In the genomic region with DNA sequence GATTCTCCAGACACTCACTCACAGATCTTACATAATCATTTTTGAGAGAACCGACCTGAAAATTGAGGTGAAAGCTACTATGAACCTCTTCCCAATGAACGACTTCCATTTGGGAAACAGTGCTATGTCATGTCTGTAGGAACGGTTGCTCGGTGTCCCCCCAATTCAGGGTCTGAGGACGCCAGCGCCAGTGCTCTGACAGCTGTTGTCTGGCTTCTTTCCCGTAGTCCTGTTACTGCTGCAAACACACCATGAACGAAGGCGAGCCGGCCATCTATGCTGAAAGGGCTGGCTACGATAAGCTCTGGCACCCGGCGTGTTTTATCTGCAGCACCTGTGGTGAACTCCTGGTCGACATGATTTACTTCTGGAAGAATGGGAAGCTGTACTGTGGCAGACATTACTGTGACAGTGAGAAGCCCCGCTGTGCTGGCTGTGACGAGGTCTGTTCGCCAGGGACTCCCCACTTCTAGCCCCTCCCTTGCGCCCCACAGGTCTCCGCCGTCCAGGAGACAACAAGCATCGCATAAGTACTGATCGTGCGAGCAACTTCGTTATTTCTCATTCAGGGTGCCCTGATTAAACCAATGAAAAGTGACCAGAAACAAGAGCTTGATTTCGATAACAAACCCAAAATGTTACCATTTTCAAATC, we compare ENCODE assay signal across 25 mouse cellular contexts. TPM values are rescaled to one million over a fixed set of nuclear protein-coding genes. Genes with fewer than 3 reads are reported as not detected.
DNase-seq lines count a peak whose midpoint lies in the region; ATAC-seq lines count a peak whose summit lies in the region.
"Had no signal": no experiment of that assay in that cellular context is flagged by ENCODE, and none has a peak within 500 bp of the region (broad histone marks: within the 10 kb centered on the region; RNA-seq: fewer than 3 reads in every experiment).

No protein-coding gene starts in this region.

- H3K4me2 ChIP-seq in heart, embryonic 16.5 days (ENCODE audit: low read depth, low read length) = 0 out of 2 replicates have a peak overlapping the region, but pooled peaks have one; percentile 11
- no peak overlapping the region for H3K4me2 ChIP-seq in neural tube, embryonic 14.5 days (ENCODE audit: low read depth, low read length)
- H3K4me2 ChIP-seq: heart, embryonic 13.5 days; hindbrain, embryonic 13.5 days; liver, embryonic 12.5 days; midbrain, embryonic 12.5 days; stomach, embryonic 15.5 days had no signal

- intact Hi-C loops in heart, postnatal 10 days (cut with DNase I) = loop anchor here (10.0 kb wide), 1 partner anchor 365 kb away; the partner anchor contains the start of gene Met

- no peaks in the 10 kb centered on the region for H3K4me1 ChIP-seq in heart, embryonic 16.5 days (ENCODE audit: control insufficient read depth, insufficient read depth, low read length)
- no peaks in the 10 kb centered on the region for H3K4me1 ChIP-seq in neural tube, embryonic 14.5 days (ENCODE audit: control insufficient read depth, insufficient read depth, low read length)
- H3K4me1 ChIP-seq: heart, embryonic 13.5 days; hindbrain, embryonic 13.5 days; liver, embryonic 12.5 days; megakaryocyte, embryonic 14.5 days; midbrain, embryonic 12.5 days; stomach, embryonic 15.5 days had no signal

- DNase-seq in cerebellum, postnatal 10 days = peak; percentile 13 to 19
- DNase-seq in cerebellum, adult 11 months = no peak
- DNase-seq in heart, postnatal 10 days = no peak
- peak; percentile 11 for DNase-seq in ES-CJ7 (ENCODE audit: low read depth, low spot score)
- no peak for DNase-seq in thymus, postnatal 4 days
- DNase-seq: adrenal gland, postnatal 25 days; cerebellum, adult 9-11 months; gastrocnemius, postnatal 36 days; kidney, adult 11 months; kidney, postnatal 14 days; layer of hippocampus, adult 9-11 months; liver, postnatal 0 days; lung, postnatal 4 days; right cerebral cortex, postnatal 25 days had no signal

- H3K9ac ChIP-seq in heart, embryonic 16.5 days (ENCODE audit: low read length) = no peak overlapping the region
- no peak overlapping the region for H3K9ac ChIP-seq in neural tube, embryonic 14.5 days (replicated peaks; ENCODE audit: low read depth, low read length)
- H3K9ac ChIP-seq: heart, embryonic 13.5 days; hindbrain, embryonic 13.5 days; liver, embryonic 12.5 days; liver, postnatal 0 days; midbrain, embryonic 12.5 days; stomach, embryonic 15.5 days had no signal

- H3K9me3 ChIP-seq in heart, embryonic 16.5 days (replicated peaks; ENCODE audit: control insufficient read depth, low read length) = no peaks in the 10 kb centered on the region
- H3K9me3 ChIP-seq in neural tube, embryonic 14.5 days (ENCODE audit: control insufficient read depth, low read length) = no peaks in the 10 kb centered on the region
- H3K9me3 ChIP-seq: heart, embryonic 13.5 days; hindbrain, embryonic 13.5 days; liver, embryonic 12.5 days; megakaryocyte, embryonic 14.5 days; midbrain, embryonic 12.5 days; stomach, embryonic 15.5 days had no signal

- H3K36me3 ChIP-seq in heart, embryonic 16.5 days (ENCODE audit: control insufficient read depth, insufficient read depth) = no peaks in the 10 kb centered on the region
- peaks cover 6% of the 10 kb centered on the region; the same call in 1 of the 2 replicates for H3K36me3 ChIP-seq in neural tube, embryonic 14.5 days (ENCODE audit: control insufficient read depth, insufficient read depth, low read length)
- H3K36me3 ChIP-seq: heart, embryonic 13.5 days; liver, embryonic 12.5 days; midbrain, embryonic 12.5 days had no signal

- ATAC-seq in heart, embryonic 16.5 days (replicated peaks; ENCODE audit: extremely low read depth, insufficient read depth, low FRiP score) = no peak
- ATAC-seq in neural tube, embryonic 14.5 days (ENCODE audit: low read depth) = peak; percentile 52
- ATAC-seq: inflammation-experienced regulatory T-cells, adult 6 months; liver, embryonic 12.5 days; liver, postnatal 0 days had no signal

- no peak overlapping the region for H3K27ac ChIP-seq in heart, embryonic 16.5 days (ENCODE audit: low read length)
- no peak overlapping the region for H3K27ac ChIP-seq in neural tube, embryonic 14.5 days (ENCODE audit: low read depth, low read length)
- H3K27ac ChIP-seq: heart, embryonic 13.5 days; hindbrain, embryonic 13.5 days; liver, embryonic 12.5 days; midbrain, embryonic 12.5 days; stomach, embryonic 15.5 days had no signal

- no peak overlapping the region for H3K4me3 ChIP-seq in heart, embryonic 16.5 days (ENCODE audit: low read length)
- H3K4me3 ChIP-seq in neural tube, embryonic 14.5 days (ENCODE audit: low read depth, low read length) = no peak overlapping the region
- H3K4me3 ChIP-seq: erythroblast, embryonic 14.5 days; heart, embryonic 13.5 days; hindbrain, embryonic 13.5 days; liver, embryonic 12.5 days; megakaryocyte, embryonic 14.5 days; midbrain, embryonic 12.5 days; myocyte; stomach, embryonic 15.5 days had no signal

- H3K27me3 ChIP-seq in heart, embryonic 16.5 days (ENCODE audit: control insufficient read depth, insufficient read depth, low read length) = no peaks in the 10 kb centered on the region; the same call in 1 of the 2 replicates
- no peaks in the 10 kb centered on the region for H3K27me3 ChIP-seq in neural tube, embryonic 14.5 days (ENCODE audit: control insufficient read depth, insufficient read depth, low read length)
- H3K27me3 ChIP-seq: hindbrain, embryonic 13.5 days; liver, embryonic 12.5 days; megakaryocyte, embryonic 14.5 days; midbrain, embryonic 12.5 days; stomach, embryonic 15.5 days had no signal

- 74% methylated on average over 25 of the region's 25 CpGs for WGBS in heart, embryonic 16.5 days
- 68% methylated on average over 25 of the region's 25 CpGs for WGBS in neural tube, embryonic 14.5 days

RNA-seq across cellular contexts. Expression of gene Tes, which starts 34.7 kb away (rescaled TPM):
- polyA plus RNA-seq in heart, embryonic 16.5 days (2015; fragmentation: Nextera tagmentation; extraction: Ambion mirVana) = 13.8 and 14.8 TPM in 2 replicates
- 1 to 10 TPM; 7.8 to 8.5 TPM for total RNA-seq in heart, postnatal 10 days (2021)
- 85.2 and 87.0 TPM in 2 replicates for polyA plus RNA-seq in neural tube, embryonic 14.5 days (2014; fragmentation: Nextera tagmentation; extraction: Ambion mirVana)

Comparison
In these comparisons a context has a peak if more than half of its experiments do, and no peak if none do; other contexts are left out.
1. DNase-seq: peak in cerebellum, postnatal 10 days (2 of 2) and ES-CJ7 (single experiment); none in cerebellum, adult 11 months (single experiment), heart, postnatal 10 days (0 of 2) and thymus, postnatal 4 days (single experiment).